Mouse (Mus musculus) gastrocnemius, postnatal 10 days (tissue): ENCODE results near the gene Tsc1. TPM values are rescaled to one million over a fixed set of nuclear protein-coding genes. Genes with fewer than 3 reads are reported as not detected.

Source experiments
- DNase-seq: peaks from one replicate; pipeline ENCODE4 v3.0.0; 2021; ENCODE audit warnings: mixed read lengths
- long read RNA-seq, 2 experiments: library from polyadenylated mRNA; stranded (forward); transcript quantifications; one replicate each; pipeline ENCODE4 v2.0.0; 2021
- total RNA-seq, 2 experiments: library from RNA; stranded (reverse); gene quantifications; 2 replicates each; pipeline ENCODE4 v1.2.3; 2021

Tsc1 gene
- total RNA-seq, result 10 to 100 TPM; 15.6 to 19.2 TPM
- long read RNA-seq, experiment 1, full-length matches to known transcripts, result 3 of 21 reads
- long read RNA-seq, experiment 1, partial matches to known transcripts, result 0 of 21 reads
- long read RNA-seq, experiment 1, other reads (novel, unspliced or antisense), result 18 of 21 reads
- long read RNA-seq, experiment 2, partial matches to known transcripts, result 1 of 11 reads
- long read RNA-seq, experiment 2, other reads (novel, unspliced or antisense), result 10 of 11 reads

DNA sequence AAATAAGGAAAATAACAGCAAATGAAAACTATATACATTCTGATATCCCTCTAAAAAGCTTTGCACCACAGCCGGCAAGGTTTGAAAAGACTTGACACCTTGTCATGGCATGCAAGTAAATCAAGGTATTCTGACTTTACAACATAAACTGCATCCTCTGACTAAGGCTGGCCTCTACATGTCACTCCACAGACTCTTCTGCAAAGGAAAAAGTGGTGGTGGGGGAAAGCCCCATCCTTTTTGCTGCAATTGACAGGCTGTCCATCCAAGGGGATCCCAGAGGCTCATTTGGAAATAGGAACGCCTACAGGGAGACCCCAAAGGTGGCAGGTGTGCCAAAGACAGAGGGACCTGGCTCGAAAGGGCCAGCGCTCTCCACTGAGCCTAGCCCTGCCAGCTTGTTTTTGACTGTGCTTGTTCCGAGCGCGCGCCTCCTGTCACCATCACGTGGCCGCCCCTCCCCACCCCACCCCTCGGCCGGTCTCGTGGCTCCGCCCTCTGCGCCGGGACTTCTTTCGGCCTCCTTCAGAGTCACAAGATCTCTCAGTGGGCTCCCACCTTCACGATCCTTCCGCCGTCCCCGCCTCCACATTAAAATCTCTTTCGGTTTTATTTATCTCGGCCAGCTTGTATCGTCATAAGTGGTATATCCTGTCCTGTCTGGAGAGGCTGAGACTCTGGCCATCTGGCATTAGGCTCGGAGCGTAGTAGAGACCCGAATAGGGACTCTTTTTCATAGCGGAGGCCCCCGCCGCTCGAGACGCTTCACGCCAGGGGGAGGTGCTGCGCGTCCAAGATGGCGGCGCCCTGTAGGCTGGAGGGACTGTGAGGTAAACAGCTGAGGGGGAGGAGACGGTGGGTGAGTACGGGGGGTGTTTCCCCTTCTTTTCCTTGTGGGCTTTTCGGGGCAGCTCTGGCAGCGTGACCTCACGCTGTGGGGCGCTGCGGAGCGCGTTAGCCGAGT is at the start of gene Tsc1:
Gene Tsc1 (plus strand): TSS at position 768 of the 964 bp plus-strand sequence.
- peak; percentile 93 for DNase-seq

GRCm38 (mm10) chr2:28591479-28591878 is 49.5 kb upstream of the Tsc1 start:
- DNase-seq, result no peak

- DNase-seq, result peak; percentile 69
These were observed 48.2 kb upstream of the Tsc1 start for GRCm38 (mm10) chr2:28592809-28593208.

DNA sequence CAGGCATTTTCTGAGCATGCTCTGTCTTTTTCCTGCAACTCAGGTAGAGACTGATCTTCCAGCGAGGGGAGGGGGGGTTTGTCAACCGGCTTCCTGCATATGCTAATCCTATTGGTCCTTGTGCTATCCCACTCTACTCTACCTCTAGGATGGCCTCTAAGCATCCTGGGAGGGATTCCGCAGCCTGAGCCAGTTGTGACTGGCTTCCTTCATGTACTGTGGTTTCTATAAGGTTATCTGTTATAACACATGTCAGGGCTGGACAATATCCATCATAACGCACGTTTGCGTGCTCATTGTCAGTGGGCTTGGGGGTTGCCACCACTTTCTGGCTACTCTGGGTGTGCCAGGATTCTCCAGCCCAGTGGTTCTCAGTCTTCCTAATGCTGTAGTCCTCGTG is 45.0 kb upstream of the Tsc1 start:
- no peak for DNase-seq

- DNase-seq, result no peak
These were observed 44.0 kb upstream of the Tsc1 start for GRCm38 (mm10) chr2:28596998-28597397.

DNA sequence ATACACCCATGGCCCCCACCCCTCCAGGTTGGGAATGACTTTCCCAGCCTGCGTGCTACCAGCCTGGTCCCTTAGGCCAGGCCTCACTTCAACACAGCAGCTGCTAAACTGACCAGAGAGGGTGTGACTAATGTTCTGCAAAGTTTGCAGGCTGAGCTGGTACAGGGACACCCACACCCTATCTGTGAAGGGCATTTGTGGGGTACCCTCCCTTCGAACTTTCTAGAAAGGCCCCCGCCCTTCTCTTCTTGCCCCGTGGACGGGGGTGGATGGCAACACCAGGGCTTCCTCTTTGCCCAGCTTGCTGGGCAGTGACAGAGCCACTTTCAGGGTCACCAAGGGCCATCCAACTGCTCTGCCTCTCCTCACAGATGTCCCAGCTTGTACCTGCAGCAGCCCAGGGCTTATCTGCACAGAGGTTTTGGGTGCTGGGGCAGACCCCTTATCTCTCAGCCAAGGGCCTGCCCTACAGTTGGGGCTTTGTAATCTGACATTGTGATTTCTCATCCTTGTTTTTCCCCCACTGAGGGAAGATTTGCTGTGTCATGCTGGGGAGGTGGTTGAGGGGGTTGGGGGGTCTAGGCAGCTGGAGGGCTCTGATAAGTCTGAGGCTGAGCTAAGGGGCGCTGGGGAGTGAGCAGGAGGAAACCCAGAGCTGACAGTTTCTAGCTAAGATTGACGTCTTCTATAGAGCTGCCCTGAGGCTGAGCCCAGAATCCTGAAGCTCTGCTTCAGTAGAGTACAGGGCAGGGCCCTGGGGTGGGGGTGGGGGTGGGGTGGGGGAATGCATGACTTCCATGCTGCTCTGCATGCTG is 43.1 kb upstream of the Tsc1 start:
- no peak for DNase-seq

DNA sequence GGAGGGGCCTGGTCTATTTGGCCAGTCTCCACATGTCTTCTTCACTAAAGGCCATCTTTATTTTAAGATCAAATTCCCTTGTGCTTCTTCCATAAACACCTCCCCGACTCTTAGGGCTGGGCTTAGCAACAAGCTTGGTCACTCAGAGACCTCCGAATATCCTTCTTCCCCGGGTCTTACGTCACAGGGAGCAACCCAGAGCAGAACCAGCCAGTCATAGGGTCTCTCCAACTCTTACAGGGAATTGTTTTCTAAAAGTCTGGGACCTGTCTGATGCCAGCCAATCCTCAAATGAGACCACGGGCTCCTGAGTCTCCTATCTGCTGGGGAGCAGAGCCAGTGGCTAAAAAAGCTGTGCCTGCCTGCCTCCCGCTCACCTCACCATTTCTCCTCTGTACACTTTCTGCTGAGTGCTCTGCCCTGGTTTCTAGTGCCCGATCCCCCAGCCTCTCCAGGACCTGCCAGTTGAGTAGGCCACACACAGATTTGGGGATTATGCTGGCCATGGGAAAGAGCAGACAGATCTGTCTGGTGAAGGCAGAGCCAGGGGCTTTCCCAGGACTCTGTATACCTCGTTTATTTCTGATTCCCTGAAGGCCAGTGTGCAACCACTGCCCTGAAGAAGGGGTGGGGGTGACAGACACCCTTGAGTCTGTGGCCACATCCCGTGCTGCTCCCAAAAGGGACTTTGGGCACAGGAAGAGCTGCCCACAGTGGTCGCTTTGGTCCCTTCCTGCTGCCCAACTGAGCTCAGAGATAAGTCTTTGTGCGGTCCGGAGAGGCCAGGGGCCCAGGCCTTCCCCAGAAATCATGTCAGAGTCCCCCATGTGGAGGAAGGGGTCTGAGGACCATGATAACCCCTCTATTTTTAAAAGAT is 42.1 kb upstream of the Tsc1 start:
- no peak for DNase-seq

GRCm38 (mm10) chr2:28599569-28599900 is 41.5 kb upstream of the Tsc1 start:
- no peak for DNase-seq

DNA sequence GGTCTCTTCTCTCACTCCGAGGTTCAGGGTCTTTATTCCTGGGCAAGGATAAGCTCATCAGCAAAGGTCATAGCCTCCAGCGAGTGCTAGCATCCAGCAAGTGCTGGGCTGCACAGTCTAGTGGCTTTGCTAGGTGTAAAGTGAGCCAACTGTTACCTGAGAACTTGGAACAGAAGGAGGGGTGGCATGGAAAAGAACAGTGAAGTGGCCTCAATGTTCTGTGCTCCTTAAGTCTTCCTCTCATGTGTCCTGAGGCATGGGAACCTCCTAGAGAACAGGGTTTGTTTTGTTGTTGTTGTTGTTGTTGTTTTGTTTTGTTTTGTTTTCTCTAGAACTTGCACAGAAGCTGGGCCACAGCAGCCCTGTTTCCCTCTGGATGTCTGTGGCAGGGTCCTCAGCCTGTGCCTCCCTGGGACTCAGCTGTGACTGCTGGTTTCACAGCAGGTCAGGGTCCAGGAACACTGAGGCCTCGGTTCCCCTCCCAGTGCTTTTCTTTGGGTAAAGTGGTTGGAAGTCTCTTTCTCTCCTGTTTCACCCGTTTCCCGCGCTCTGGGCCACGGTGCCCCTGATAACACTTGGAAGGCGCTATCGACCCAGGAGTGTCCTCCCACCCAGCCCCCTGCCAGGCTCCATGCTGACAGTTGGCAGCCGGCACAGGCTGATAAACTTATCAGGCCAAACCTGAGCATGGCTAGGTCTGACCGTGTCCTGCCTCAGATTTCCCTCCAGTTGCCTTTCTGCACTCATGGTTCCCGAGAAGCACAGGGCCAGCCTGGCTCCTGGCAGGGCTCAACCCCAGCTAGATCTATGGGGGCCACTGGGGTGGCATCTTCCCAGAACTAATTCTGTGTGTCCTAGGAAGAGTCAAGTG is 39.1 kb upstream of the Tsc1 start:
- DNase-seq, result no peak

DNA sequence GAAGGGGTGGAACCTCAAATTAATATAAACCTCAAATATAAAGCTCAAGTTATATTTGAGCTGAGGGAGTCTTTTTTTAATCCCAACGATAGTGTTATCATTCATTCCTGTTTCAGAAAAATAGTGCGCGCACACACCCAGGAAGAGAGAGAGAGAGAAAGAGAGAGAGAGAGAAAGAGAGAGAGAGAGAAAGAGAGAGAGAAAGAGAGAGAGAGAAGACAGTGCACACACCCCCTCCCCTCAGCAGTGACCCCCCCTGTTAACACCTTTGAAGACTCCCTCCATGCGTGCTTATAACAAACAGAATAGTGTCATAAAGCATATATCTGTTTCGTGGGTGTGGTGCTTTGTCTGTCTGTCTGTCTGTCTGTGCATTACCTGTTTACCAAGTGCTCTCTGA is 37.5 kb upstream of the Tsc1 start:
- DNase-seq, result no peak

- DNase-seq, result no peak
These were observed 35.1 kb upstream of the Tsc1 start for GRCm38 (mm10) chr2:28605789-28606541.

GRCm38 (mm10) chr2:28606601-28607340 is 34.3 kb upstream of the Tsc1 start:
- no peak for DNase-seq

DNA sequence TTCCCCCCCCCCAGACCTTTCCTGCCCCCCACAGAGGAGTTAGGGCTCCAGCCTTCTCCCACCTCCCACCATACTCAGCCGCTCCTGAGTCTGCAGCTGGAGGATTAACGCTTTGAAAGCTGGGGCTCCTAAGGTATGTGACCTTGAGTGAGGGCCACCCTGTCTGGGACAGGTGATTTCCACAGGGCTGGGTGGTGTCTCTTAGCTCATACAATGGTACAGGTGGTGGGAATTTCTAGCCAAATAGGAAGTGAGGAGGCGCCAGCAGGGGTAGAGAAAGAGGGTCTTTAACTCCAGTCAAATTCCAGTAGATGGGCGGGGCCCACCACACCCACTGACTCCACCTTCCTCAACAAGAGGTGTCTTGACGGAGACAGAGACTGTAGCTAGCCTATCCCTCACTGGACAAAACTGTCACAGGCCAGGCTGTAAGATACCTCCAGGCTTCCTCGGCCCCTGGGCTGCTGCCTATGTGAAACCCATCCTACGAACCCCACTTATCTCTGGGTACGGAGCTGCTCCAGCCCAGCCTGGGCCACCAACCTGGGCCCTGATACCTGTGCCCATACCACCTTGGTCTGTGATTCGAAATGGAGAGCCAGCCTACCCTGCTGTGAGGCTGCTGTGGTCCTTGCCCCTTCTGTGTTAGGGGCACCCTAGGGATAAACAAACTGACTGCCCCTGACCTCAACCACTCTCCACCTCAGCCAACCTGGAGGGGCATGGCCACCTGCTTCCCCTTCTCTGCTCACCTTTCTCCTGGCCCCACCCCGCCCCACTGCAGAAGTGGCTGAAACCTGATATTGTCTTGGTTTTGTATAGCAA is 33.5 kb upstream of the Tsc1 start:
- DNase-seq, result no peak

DNA sequence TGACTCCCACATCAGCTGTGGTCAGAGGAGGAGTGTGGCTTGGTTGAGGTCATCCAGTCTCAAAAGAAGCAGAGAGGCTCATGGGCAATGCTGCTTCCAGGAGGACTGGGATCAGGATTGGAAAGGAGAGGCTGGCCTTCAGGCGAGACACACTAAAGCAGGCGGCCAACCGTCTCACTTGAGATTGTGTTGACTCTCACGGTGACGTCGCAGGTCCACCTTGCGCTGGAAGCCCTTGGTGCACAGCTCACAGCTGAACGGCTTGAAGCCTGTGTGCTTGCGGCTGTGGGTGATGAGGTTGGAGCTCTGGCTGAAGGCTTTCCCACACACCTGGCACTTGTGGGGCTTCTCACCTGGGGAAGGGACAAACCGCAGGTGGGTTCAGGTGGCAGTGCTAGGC is 31.2 kb upstream of the Tsc1 start:
- DNase-seq, result no peak

- DNase-seq, result no peak
These were observed 30.2 kb upstream of the Tsc1 start for GRCm38 (mm10) chr2:28610716-28611406.

GRCm38 (mm10) chr2:28611407-28611787 is 29.6 kb upstream of the Tsc1 start:
- no peak for DNase-seq

DNA sequence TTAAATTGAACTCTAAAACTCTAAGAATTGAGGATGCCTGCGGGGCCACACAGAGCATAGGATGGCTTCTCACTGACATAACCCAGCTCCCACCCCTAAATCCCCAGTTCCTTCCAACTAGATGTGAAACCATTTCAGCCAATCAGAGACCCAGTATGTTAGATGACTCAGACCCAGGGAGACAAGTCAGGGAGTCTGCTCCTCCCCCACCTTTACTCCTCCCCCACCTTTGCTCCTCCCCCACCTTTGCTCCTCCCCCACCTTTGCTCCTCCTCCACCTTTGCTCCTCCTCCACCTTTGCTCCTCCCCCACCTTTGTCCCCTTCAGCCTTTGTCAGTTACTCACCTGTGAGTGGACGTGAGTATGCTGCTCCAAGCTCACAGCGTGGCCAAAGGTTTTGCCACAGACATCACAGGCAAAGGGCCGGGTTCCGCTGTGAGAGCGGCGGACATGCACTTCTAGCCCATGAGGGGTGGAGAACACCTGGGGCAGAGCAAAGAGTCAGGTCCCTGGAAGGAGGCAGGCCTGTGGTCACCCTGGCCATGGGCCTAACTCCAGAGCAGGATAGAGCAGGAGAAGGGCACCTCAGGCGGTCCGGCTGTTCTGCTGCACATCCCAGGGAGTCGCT is 28.5 kb upstream of the Tsc1 start:
- DNase-seq, result no peak
